Mouse (Mus musculus) lung, embryonic 14.5 days (tissue): ENCODE measurements at regions not wholly inside any gene's neighbourhood (a gene's known extent, or its start where the extent isn't known, plus 50 kb on each side); places are given as distances from the start of the nearest gene placed in this dataset.

Experiments used
- ATAC-seq: fragments of 200-750 bp; cut with Nextera tagmentation; 2 replicates; pipeline ENCODE4 v1.8.0; 2017; ENCODE audit warnings: mild to moderate bottlenecking, moderate TSS enrichment, moderate library complexity; ENCODE audit not compliant: insufficient read depth
- DNase-seq: peaks from one replicate; pipeline ENCODE4 v3.0.0-alpha.2; 2015
- H3K27ac ChIP-seq: fragments of 300-500 bp; sonication (generic); 2 replicates; pipeline ENCODE4 v1.5.1; 2014; ENCODE audit warnings: low read depth, mild to moderate bottlenecking, moderate library complexity
- H3K27me3 ChIP-seq: fragments of 300-500 bp; sonication (generic); 2 replicates; pipeline ENCODE4 v1.6.1; 2014; ENCODE audit warnings: low read length, control low read depth; ENCODE audit not compliant: insufficient read depth
- H3K36me3 ChIP-seq: fragments of 300-500 bp; sonication (generic); 2 replicates; pipeline ENCODE4 v1.6.1; 2014; ENCODE audit warnings: control low read depth; ENCODE audit not compliant: insufficient read depth
- H3K4me1 ChIP-seq: fragments of 300-500 bp; sonication (generic); 2 replicates; pipeline ENCODE4 v1.6.1; 2014; ENCODE audit warnings: antibody characterized with exemption, control low read depth; ENCODE audit not compliant: insufficient read depth
- H3K4me2 ChIP-seq: fragments of 300-500 bp; sonication (generic); 2 replicates; pipeline ENCODE4 v1.6.1; 2014; ENCODE audit warnings: mild to moderate bottlenecking
- H3K4me3 ChIP-seq: fragments of 300-500 bp; sonication (generic); 2 replicates; pipeline ENCODE4 v1.5.1; 2014; ENCODE audit warnings: low read depth, low read length
- H3K9ac ChIP-seq: fragments of 300-500 bp; sonication (generic); 2 replicates; pipeline ENCODE4 v1.6.1; 2014
- H3K9me3 ChIP-seq: fragments of 300-500 bp; sonication (generic); 2 replicates; pipeline ENCODE4 v1.6.1; 2016; ENCODE audit warnings: low read depth, low read length, control low read depth
- CTCF ChIP-seq: IDR thresholded peaks from 2 replicates; pipeline ENCODE4 v1.5.1; 2016; ENCODE audit warnings: antibody characterized with exemption, low read depth
- WGBS: fragments of 180-500 bp; shearing (Covaris S2); extraction: QIAGEN DNeasy Blood & Tissue Kit; methylation state at CpG from one replicate; pipeline ENCODE4 v1.1.7; 2014; 5-methylcytosine and 5-hydroxymethylcytosine counted together

DNA sequence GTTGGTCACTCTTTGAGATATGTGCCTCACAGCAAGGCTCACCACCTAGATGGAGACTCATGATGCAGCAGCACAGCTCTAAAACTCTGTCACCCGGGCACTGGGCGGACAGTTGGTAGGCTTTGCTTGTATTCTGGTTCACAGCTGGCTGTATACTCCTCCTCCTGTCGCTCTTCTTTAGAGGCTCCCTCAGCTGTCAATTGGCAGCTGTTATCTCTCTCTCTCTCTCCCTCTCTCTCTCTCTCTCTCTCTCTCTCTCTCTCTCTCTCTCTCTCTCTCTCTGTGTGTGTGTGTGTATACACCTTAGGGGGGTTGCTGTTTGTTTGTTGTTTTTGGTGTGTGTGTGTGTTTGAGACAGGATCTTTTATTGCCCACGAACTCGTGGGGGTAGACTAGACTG, 66.3 kb upstream of the Laptm4a start:
- ATAC-seq (0 out of 2 replicates have a peak, but pooled peaks have one; percentile 39), DNase-seq (peak; percentile 40)
- H3K4me1 ChIP-seq = 0 out of 2 replicates have a peak, but pooled peaks cover 4% of the 10 kb centered on the region
- no peaks in the 10 kb centered on the region for H3K36me3 ChIP-seq
- 32% methylated on average over 5 of the region's 5 CpGs for WGBS
- H3K27ac ChIP-seq = no peak overlapping the region
- no peak for TF ChIP-seq CTCF
- H3K4me2 ChIP-seq = no peak overlapping the region
- no peak overlapping the region for H3K9ac ChIP-seq
- no peak overlapping the region for H3K4me3 ChIP-seq
- H3K9me3 ChIP-seq = no peaks in the 10 kb centered on the region
- H3K27me3 ChIP-seq = no peaks in the 10 kb centered on the region

DNA sequence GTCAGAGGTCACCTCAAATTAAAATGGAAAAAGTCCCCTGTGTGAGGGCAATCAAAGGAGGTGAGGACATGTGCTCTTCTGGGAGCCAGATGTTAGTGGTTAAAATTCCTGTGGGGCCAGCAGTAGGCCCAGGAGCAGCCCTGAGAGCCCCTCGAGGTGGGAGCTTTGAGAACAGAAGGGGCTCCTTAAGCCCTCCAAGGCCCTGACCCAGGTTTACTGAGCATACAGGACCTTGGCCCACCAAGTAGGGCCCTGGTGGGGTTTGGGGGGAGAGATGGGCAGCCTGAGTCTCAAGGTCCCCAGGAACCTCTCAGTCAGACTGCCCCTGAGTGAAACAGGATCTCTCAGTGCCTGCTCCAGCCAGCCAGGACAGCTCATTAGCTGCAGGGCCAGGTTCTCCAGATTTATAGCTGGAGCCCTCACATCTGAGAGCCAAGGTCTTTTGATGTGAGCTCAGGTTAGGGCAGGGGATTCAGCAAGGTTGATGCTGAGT, 65.4 kb upstream of the Laptm4a start:
- ATAC-seq (no peak), DNase-seq (no peak)
- TF ChIP-seq CTCF = no peak
- Histone ChIP-seq H3K4me3 (no peak overlapping the region), H3K9ac (no peak overlapping the region), H3K27ac (no peak overlapping the region), H3K4me2 (no peak overlapping the region), H3K4me1 (0 out of 2 replicates have a peak, but pooled peaks cover 4% of the 10 kb centered on the region), H3K36me3 (no peaks in the 10 kb centered on the region), H3K27me3 (no peaks in the 10 kb centered on the region), H3K9me3 (no peaks in the 10 kb centered on the region)
- 18% methylated on average over 1 of the region's 1 CpGs for WGBS

DNA sequence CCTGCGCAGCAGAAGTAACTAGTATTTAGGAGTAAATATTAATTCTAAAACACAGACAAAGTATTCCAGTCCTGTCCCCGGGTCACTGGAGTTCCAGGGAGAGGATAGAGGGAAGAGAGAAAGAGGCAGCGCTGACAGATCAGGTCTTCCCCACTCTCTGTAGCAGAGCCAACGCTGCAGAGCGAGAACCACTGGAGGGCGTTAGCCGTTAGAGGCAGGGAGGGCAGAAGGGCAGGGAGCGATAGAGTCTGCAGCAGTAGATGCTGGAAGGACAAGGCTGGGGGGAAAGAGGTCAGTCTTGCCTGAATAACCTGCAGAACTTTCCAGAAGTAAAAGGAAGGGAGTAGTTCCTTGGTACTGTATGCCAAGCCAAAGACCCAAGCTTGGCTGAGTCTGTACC, 64.2 kb upstream of the Laptm4a start:
- H3K27ac ChIP-seq = no peak overlapping the region
- no peak for DNase-seq
- no peak overlapping the region for H3K9ac ChIP-seq
- WGBS = 48% methylated on average over 8 of the region's 8 CpGs
- no peak for TF ChIP-seq CTCF
- no peaks in the 10 kb centered on the region for H3K36me3 ChIP-seq
- ATAC-seq = no peak
- no peaks in the 10 kb centered on the region for H3K9me3 ChIP-seq
- H3K4me3 ChIP-seq = no peak overlapping the region
- no peaks in the 10 kb centered on the region for H3K27me3 ChIP-seq
- H3K4me1 ChIP-seq = 0 out of 2 replicates have a peak, but pooled peaks cover 4% of the 10 kb centered on the region
- H3K4me2 ChIP-seq = no peak overlapping the region

DNA sequence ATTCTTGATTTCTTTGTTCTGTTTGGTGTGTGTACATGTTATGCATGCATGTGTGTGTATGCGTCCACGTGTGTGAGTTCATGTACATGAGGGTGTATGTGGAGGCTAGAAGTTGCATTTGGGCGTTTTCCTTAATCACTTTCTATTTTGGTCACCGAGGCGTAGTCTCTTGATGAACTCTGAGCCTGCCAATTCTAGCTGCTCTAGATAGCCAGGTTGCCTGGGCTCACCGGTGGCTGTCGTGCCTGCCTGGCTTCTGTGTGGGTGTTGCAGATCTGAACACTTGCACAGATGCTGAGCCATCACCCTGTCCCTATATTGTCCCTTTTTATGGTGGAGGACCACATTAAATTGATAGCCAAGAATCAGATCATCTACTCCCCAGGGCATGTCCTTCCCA, 62.7 kb upstream of the Laptm4a start:
- H3K27ac ChIP-seq = no peak overlapping the region
- no peaks in the 10 kb centered on the region for H3K27me3 ChIP-seq
- no peaks in the 10 kb centered on the region for H3K9me3 ChIP-seq
- ATAC-seq (no peak), DNase-seq (no peak)
- H3K36me3 ChIP-seq = no peaks in the 10 kb centered on the region
- H3K9ac ChIP-seq = no peak overlapping the region
- WGBS = 80% methylated on average over 7 of the region's 7 CpGs
- no peak for TF ChIP-seq CTCF
- H3K4me2 ChIP-seq = no peak overlapping the region
- no peak overlapping the region for H3K4me3 ChIP-seq
- H3K4me1 ChIP-seq = 0 out of 2 replicates have a peak, but pooled peaks cover 4% of the 10 kb centered on the region

DNA sequence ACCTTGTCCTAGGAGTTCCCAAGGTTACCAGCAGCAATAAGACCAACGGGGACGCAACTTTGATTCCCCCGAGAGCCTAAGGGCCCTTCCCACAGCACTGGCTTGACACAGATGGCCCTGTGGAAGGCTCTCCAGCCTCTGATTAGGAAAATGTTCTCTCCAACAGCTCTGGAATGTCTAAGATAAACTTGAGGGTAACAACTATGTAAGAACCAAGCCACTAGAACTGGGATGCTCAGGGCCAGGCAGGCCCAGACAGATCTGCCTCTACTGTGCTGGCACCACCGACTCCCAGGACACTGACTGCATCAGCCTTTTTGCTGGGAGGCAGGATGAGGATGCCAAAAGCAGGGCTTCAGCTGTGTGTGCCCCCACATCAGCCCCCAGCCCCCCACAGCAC, 61.9 kb upstream of the Laptm4a start:
- H3K27ac ChIP-seq = no peak overlapping the region
- H3K9ac ChIP-seq = no peak overlapping the region
- H3K4me2 ChIP-seq = no peak overlapping the region
- no peak for DNase-seq
- 0 out of 2 replicates have a peak, but pooled peaks have one; percentile 12 for ATAC-seq
- no peaks in the 10 kb centered on the region for H3K9me3 ChIP-seq
- H3K4me1 ChIP-seq = 0 out of 2 replicates have a peak, but pooled peaks cover 4% of the 10 kb centered on the region
- H3K27me3 ChIP-seq = no peaks in the 10 kb centered on the region
- TF ChIP-seq CTCF = no peak
- no peaks in the 10 kb centered on the region for H3K36me3 ChIP-seq
- 50% methylated on average over 4 of the region's 4 CpGs for WGBS
- no peak overlapping the region for H3K4me3 ChIP-seq

GRCm38 (mm10) chr12:8864830-8865229, 56.6 kb upstream of the Laptm4a start:
- Histone ChIP-seq H3K27me3 (no peaks in the 10 kb centered on the region), H3K27ac (no peak overlapping the region), H3K9me3 (no peaks in the 10 kb centered on the region), H3K4me1 (no peaks in the 10 kb centered on the region), H3K36me3 (no peaks in the 10 kb centered on the region), H3K4me3 (no peak overlapping the region), H3K9ac (no peak overlapping the region), H3K4me2 (no peak overlapping the region)
- WGBS = 51% methylated on average over 3 of the region's 3 CpGs
- no peak for DNase-seq
- no peak for ATAC-seq
- TF ChIP-seq CTCF = no peak

DNA sequence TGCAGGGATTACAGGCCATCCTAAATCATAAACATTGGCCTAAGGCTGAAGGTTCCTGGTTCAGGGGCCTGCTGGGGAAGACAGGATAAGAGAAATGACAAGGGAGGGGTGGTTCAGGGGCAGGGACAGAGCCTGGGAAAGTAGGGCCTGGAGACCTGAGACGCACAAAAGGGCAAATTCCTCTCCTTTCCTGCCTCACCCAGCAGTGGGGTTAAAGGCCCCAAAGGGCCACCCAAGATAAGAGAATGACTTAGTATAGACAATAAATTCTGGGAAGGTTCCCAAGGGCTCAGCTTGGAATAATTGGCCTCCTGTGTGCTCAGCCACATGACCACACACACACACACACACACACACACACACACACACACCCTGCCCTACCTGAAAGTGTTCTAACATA, 56.2 kb upstream of the Laptm4a start:
- no peak overlapping the region for H3K4me2 ChIP-seq
- no peaks in the 10 kb centered on the region for H3K9me3 ChIP-seq
- H3K27me3 ChIP-seq = no peaks in the 10 kb centered on the region
- H3K9ac ChIP-seq = no peak overlapping the region
- no peak overlapping the region for H3K4me3 ChIP-seq
- no peak overlapping the region for H3K27ac ChIP-seq
- no peak for TF ChIP-seq CTCF
- H3K4me1 ChIP-seq = no peaks in the 10 kb centered on the region
- ATAC-seq (no peak), DNase-seq (no peak)
- H3K36me3 ChIP-seq = no peaks in the 10 kb centered on the region
- WGBS = 48% methylated on average over 1 of the region's 1 CpGs

DNA sequence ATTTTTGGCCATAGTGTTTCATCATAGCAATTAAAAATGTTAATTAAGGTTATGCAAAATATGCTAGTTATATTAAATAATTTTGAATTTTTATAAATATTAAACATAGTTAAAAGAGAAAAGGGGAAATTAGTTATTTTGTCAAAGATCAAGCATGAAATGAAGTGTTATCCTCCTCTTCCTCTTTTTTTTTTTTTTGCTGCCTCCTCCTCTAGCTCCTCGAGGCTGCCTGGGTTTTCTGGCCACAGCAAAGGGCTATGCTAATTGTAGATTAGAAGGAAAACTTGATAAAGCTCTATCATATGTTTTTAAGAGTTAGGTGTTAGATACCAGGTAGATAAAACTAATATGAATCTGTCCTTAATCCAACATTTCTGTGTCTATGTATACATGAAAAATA, 54.4 kb upstream of the Laptm4a start:
- Histone ChIP-seq H3K27ac (no peak overlapping the region), H3K9ac (no peak overlapping the region), H3K36me3 (no peaks in the 10 kb centered on the region), H3K4me2 (no peak overlapping the region), H3K27me3 (no peaks in the 10 kb centered on the region), H3K4me1 (no peaks in the 10 kb centered on the region), H3K9me3 (no peaks in the 10 kb centered on the region), H3K4me3 (no peak overlapping the region)
- ATAC-seq (no peak), DNase-seq (no peak)
- WGBS = 22% methylated on average over 1 of the region's 1 CpGs
- TF ChIP-seq CTCF = no peak
